Mouse (Mus musculus) gastrocnemius, postnatal 4 days (tissue): Measurements from ENCODE around the gene Higd1a. TPM values are rescaled to one million over a fixed set of nuclear protein-coding genes. Genes with fewer than 3 reads are reported as not detected.

Experiments
- DNase-seq, 2 experiments: peaks; one replicate each; pipeline ENCODE4 v3.0.0; 2021 to 2022; ENCODE audit warnings: low spot score in 2 of 2, mixed read lengths in 2 of 2
- total RNA-seq, 2 experiments: library from RNA; stranded (reverse); gene quantifications; 2 replicates each; pipeline ENCODE4 v1.2.3; 2021

Higd1a gene
- total RNA-seq, 2 experiments from 2014 or later = 61.4 to 67.0 TPM

- no peak for DNase-seq
Observed at GRCm38 (mm10) chr9:121839622-121839965, 18.6 kb downstream of the Higd1a start.

DNA sequence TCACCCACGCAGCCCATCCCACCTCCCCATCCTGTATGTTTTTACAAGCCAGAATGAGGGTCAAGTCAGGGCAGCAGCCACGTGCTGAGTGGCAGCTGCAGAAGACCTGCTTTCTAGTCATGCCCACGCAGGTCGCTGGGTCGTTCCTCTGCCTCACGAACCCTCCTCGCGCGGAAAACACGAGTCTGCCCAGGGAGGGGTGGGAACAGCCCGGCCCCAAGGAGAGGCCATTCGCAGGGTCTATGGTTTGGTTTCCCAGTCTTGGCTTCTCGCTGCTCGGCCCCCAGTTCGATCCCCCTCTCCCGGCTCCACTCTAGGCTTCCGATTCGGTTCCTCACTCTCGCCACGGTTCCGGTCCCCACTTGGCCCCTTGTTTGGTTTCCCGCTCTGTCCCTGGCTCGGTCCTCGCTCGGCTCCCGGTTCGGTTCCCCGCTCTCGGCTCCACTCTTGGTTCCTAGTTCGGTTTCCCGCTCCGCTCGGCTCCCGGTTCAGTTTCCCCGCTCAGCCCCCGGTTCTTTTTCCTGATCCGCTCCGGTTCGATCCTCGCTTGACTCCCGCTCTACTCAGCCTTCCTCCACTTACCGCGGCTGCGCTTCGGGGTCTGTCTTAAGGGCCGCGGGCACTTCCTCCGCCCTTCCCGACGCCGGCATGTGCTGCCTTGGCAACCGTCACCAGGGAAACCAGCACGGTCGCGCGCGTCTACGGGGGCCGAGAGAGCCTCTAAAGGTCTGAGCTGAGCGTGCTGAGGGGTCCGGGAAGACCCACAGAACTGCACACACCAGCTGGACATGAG, 19.1 kb downstream of the Higd1a start, which contains the start of gene Ccdc13:
Ccdc13 (minus strand) TSS at position 633 of the 793 bp plus-strand sequence.
- peak in 1 of 2 experiments; percentile 75 for DNase-seq

DNA sequence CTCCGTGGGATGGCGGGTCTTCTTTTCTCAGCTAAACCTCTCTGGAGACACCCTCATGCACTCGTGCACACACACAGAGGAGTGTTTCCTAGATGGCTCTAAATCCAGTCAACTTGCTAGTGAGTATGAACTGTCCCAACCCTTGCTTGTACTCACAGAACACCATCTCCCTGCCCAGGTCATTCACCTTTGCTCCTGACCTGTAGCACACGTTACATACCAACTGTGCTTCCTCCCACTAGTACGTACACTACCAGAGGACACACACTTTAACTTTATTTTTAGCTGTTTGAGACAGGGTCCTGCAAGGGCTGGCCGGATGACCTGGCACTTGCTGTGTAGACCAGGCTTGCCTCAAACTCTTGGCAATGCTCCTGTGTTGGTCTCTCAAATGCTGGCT, 20.2 kb downstream of the Higd1a start:
- DNase-seq = no peak

DNA sequence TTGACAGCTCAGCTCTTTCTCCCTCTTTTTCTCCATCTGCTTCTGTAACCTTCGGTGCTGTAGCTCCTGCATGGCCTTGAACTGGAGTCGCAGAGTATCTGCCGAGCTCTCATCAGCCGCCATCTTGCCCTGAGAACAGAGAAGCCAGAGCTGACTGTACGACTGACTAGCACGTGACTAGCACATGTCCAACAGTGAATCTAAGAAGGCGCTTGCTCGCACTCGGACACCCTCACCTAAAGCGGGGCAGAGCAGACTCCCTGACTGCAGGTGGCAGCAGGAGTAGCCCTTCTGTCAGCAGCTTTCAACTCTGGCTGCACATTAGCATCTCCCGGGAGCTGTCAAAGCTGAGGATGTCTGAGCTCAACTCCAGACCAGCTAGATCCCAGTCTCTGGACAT, 24.3 kb downstream of the Higd1a start:
- no peak for DNase-seq

DNA sequence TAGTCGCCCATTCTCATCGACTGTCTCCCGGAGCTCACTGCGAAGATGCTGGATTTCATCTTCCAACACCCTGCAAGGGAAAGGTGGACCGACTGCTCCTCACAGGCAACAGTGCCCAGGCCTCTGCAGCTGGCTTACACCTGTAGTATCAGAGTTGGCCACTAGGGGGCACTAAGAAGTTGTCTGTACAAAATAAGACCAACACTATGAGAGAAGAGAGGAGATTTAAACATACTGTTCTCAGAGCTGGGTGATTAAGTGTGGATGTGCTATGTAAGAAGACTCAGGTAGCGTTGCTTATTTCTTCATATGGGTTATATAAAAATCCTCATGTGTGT, 27.2 kb downstream of the Higd1a start:
- DNase-seq = peak; percentile 68 to 82

DNA sequence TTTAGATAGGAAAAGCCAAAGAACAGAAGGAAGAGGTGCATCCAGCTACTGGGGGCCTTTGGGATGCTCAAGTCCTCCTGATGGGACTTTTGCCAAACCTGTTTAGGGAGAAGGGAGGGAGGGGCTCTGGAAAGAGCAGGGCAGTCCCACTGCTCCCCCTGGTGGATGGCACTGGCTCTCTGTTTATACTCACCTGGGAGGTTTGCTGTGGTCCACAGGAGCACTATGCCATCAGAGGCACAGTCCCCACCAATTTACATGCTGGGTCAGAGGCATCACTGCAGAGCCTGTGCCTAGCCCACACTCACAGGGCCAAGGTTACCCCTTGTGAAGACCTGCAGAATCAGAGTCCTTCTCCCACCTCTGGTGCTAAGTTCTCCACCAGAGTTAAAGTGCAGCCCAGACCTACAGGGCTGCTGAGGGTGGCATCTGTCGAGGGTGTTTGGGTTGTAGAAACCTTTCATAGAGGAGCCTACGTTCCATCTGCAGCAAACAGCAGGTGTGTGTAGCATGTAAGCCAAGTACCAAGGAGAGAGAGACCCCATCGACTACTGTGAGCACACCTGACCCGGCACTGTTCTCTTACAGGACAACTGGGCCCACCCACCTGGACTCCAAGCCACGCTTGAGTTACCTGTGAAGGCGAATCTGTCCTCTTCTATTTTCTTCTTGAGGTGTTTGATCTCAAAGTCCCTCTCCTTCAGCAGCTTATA, 27.8 kb downstream of the Higd1a start:
- DNase-seq = no peak

DNA sequence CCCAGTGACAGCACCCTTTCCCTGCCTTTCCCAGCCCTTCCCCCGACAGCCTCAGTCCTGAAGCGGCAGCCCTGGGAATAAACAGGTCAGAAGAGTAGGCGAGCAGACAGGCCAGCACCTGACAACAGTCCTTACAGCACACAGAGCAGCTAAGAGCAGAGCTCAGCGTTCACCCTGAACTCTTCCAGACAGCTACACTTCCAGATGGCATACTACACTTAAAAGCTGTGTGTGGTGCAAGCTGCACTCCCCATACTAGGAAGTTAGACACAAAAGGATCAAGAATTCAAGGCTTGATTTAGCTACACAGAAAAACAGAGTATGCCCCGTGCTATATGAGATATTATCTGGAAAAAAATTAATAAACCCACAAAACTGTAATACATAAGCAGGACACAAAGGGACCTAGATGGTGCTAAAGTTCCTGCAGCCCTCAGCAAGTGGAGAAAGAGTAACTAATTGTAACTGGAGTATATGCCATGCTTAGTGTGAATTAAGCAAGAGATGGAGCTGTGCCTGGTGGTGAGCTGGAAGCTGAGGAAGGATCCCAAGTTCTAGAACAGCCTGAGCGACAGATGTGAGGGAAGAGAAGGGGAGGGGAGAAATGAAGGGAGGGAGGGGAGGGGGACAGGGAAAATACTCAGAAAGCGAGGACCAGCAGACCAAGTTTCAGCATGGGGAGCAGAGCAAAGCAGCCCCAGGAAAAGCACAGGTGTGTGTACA, 28.7 kb downstream of the Higd1a start:
- DNase-seq = no peak

- no peak for DNase-seq
Observed at GRCm38 (mm10) chr9:121828314-121828713, 29.8 kb downstream of the Higd1a start.

GRCm38 (mm10) chr9:121826356-121826755, 31.8 kb downstream of the Higd1a start:
- no peak for DNase-seq

DNA sequence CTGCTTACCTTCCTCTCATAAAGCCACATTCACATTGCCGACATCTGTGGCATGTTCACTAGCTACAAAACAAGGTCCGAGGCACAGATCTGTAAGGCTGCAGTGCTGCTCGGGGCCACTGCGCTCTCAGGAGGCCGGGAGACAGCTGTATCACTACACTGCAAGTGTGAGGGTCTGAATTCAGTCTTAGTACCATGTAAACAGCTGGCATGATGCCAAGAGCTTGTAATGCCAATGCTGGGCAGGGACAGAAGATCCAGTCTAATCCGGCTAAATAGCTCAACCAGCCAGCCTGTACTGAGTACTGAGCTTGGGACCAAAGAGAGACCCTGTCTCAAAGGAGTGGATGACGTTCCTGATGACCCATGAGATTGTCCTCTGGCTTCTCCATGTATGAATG, 34.2 kb downstream of the Higd1a start:
- DNase-seq = no peak

DNA sequence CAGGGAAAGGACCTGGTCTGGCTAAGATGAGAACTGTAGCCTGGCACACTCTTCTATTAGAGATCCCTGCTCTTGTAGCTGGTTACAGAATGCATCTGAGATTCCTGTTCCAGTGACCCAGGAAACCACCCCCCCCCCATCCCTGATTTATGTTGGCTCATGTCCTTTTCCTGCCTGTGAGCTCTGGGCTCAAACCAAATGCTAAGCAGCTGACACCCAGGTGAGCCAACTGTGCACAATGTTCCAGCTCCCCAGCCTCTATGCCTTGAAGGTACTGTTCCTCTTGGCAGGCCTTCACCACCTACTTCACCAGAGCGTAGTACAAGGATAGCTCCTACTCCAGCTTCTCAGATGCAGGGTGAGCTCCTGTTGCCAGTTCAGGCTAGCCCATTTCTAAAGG, 35.1 kb downstream of the Higd1a start:
- no peak for DNase-seq

DNA sequence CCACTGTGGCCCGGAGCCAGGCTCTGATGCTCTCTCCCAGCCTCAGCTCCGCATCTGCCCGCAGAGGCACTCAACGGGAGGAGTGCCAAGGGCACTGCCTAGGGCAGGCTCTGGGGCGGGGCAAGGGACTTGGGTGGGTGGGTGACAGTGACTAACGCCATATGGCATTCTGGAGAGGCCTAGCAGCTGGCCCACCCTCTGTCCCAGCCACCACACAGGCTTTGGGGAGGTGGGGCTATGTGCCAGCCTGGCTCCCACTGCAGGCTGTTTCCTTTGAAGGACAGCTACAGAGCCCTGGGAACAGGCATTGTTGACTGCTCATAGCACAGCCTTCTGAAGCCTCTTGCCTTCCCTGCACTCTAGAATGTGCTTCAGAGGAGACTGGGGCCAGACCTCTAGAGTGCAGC, 35.6 kb downstream of the Higd1a start:
- no peak for DNase-seq

GRCm38 (mm10) chr9:121820765-121821164, 37.4 kb downstream of the Higd1a start:
- DNase-seq = no peak

DNA sequence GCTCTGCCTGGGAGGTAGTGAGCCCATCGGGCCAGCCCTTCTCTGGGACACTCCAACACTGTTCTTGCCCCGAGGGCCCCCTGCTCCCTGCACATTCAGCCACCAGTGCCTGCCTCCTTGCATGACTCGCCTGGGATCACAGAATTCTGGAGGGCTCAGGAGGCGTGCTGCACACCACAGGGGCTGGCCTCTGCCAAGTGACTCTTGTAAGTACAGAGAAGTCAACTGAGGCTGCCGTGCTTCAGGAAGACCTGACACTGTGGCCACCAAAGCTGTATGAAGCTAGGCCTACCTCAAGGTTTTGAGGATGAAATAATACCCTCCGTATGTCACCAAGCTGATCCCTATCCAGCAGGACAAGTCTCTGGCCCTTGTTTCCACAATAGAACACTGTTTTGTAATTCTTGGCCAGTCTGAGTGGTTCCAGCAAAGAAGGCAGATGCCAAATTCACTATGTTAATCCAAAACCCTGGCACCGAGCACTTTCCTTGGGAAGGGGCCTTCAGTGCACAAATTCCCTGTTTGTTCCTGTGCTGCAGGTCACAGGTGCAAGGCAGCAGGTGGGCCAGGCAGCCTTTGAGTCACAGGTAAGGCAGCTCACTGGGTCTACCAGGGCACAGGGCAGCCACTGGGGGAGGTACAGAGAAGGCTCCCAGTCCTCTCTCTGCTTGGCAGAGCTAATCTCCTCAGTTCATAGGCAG, 38.2 kb downstream of the Higd1a start:
- DNase-seq = no peak

- peak in 1 of 2 experiments; percentile 42 for DNase-seq
Observed at GRCm38 (mm10) chr9:121819073-121819770, 38.9 kb downstream of the Higd1a start.

DNA sequence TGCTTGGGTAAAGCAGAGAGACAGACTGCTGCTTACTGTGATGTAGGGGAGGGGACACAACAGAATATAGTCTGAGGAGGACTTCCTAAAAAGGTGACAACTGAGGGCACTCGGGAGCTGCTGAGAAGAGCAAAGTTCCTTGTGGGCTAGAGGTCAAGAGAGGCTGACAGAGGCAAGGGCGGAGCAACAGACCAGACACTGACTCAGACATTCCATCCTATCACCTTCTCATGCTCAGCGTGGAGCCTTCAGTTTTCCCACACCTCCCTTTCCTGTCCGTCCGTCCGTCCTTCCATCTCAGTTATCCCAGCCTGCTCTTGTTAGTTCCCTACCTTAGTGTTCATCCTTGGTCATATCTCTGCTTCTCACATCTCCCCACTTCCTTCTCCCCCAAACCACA, 43.0 kb downstream of the Higd1a start:
- DNase-seq = no peak

DNA sequence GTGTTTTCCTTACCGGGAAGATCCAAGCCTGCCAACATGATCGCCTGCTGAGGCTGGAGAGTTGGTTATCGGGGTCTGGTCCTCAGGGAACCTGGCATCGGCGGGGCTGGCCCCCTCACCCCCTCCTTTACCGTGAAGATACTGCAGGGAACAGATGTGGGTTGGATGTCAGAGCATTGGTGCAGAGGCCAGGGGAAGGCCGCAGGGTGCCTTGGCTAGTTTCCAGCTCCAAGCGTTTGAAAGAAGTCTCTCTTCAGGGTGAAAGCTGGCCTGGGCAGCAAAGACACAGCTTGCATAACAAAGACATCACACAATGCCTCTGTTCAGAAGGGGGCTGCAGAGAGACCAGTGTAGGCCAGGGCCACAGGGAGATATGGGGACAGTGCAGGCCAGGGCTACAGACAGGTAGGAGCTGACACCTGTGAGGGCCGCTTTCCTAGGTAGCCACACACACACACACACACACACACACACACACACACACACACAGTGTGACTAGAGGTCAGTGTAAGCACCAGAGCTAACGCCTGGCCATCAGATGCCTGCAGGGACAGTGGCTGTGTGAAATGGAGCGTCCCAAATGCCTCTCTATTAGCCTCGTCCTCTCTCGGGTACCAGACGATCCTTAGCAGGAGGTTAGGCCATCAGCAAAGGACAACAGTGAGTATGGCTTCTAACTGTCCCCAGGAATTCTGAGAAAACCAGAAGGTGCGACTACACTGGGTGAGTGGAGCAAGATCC, 47.9 kb downstream of the Higd1a start:
- DNase-seq = no peak

- no peak for DNase-seq
Observed at GRCm38 (mm10) chr9:121808511-121808910, 49.7 kb downstream of the Higd1a start.

- no peak for DNase-seq
Observed at GRCm38 (mm10) chr9:121807947-121808346, 50.2 kb downstream of the Higd1a start.

- DNase-seq = no peak
Observed at GRCm38 (mm10) chr9:121807546-121807945, 50.6 kb downstream of the Higd1a start.
